ENCODE assay signal across 16 mouse cellular contexts in genomic region chr5:5495042-5495441, GRCm38 (mm10). TPM values are rescaled to one million over a fixed set of nuclear protein-coding genes. Genes with fewer than 3 reads are reported as not detected.
DNase-seq lines count a peak whose midpoint lies in the region; ATAC-seq and TF ChIP-seq lines count a peak whose summit lies in the region.
"Had no signal": no experiment of that assay in that cellular context is flagged by ENCODE, and none has a peak within 500 bp of the region (broad histone marks: within the 10 kb centered on the region; RNA-seq: fewer than 3 reads in every experiment).

No protein-coding gene starts in this region.

- no peak overlapping the region for H3K9ac ChIP-seq in liver, postnatal 0 days (replicated peaks)
- no peak overlapping the region for H3K9ac ChIP-seq in liver, embryonic 12.5 days
- H3K9ac ChIP-seq in hindbrain, embryonic 15.5 days = no peak overlapping the region
- no peak overlapping the region for H3K9ac ChIP-seq in neural tube, embryonic 12.5 days

- no peaks in the 10 kb centered on the region for H3K9me3 ChIP-seq in liver, postnatal 0 days (ENCODE audit: low read length)
- H3K9me3 ChIP-seq in liver, embryonic 12.5 days (replicated peaks) = no peaks in the 10 kb centered on the region
- H3K9me3 ChIP-seq in hindbrain, embryonic 15.5 days = no peaks in the 10 kb centered on the region
- no peaks in the 10 kb centered on the region for H3K9me3 ChIP-seq in neural tube, embryonic 12.5 days

- no peak for TF ChIP-seq CTCF in liver, postnatal 0 days (IDR thresholded peaks at IDR 0.05; ENCODE audit: low read depth)

- DNase-seq in liver, postnatal 0 days = no peak
- no peak for DNase-seq in cerebellum, adult 11 months
- DNase-seq: right cerebral cortex, postnatal 4 days; thymus, postnatal 25 days had no signal

- 56% methylated on average over 4 of the region's 4 CpGs for WGBS in liver, postnatal 0 days (ENCODE audit: insufficient replicate concordance)
- 67% methylated on average over 4 of the region's 4 CpGs for WGBS in liver, embryonic 12.5 days (ENCODE audit: insufficient replicate concordance)
- WGBS in hindbrain, embryonic 15.5 days = 89% methylated on average over 4 of the region's 4 CpGs
- 86% methylated on average over 4 of the region's 4 CpGs for WGBS in neural tube, embryonic 12.5 days

- no peak for TF ChIP-seq EP300 in liver, postnatal 0 days (IDR thresholded peaks at IDR 0.05; ENCODE audit: low read depth)

- peak; percentile 66; the same call in 1 of the 2 replicates for ATAC-seq in liver, postnatal 0 days
- no peak for ATAC-seq in liver, embryonic 12.5 days
- ATAC-seq in common myeloid progenitor, adult 5-6 weeks (replicated peaks; ENCODE audit: low read depth, poor library complexity, severe bottlenecking) = peak; percentile 34; the same call in 1 of the 2 replicates
- peak; percentile 14; the same call in 1 of the 2 replicates for ATAC-seq in hindbrain, embryonic 15.5 days (ENCODE audit: low FRiP score, low read depth)
- 0 out of 2 replicates have a peak, but pooled peaks have one; percentile 48 for ATAC-seq in neural tube, embryonic 12.5 days (ENCODE audit: low FRiP score, low read depth)
- no peak for ATAC-seq in erythroid progenitor cell, adult 5-6 weeks (replicated peaks; ENCODE audit: low FRiP score, poor library complexity, severe bottlenecking)
- ATAC-seq: Patski had no signal

- no peak overlapping the region for H3K4me3 ChIP-seq in liver, postnatal 0 days (ENCODE audit: low read depth, low read length)
- no peak overlapping the region for H3K4me3 ChIP-seq in liver, embryonic 12.5 days
- no peak overlapping the region for H3K4me3 ChIP-seq in hindbrain, embryonic 15.5 days
- no peak overlapping the region for H3K4me3 ChIP-seq in neural tube, embryonic 12.5 days

- no peaks in the 10 kb centered on the region for H3K36me3 ChIP-seq in liver, postnatal 0 days (replicated peaks; ENCODE audit: insufficient read depth, low read length)
- H3K36me3 ChIP-seq in liver, embryonic 12.5 days = no peaks in the 10 kb centered on the region
- no peaks in the 10 kb centered on the region for H3K36me3 ChIP-seq in hindbrain, embryonic 15.5 days
- no peaks in the 10 kb centered on the region for H3K36me3 ChIP-seq in neural tube, embryonic 12.5 days

- no peaks in the 10 kb centered on the region for H3K4me1 ChIP-seq in liver, postnatal 0 days (ENCODE audit: insufficient read depth)
- H3K4me1 ChIP-seq in liver, embryonic 12.5 days = no peaks in the 10 kb centered on the region
- H3K4me1 ChIP-seq in hindbrain, embryonic 15.5 days (replicated peaks) = no peaks in the 10 kb centered on the region; the same call in 1 of the 2 replicates
- H3K4me1 ChIP-seq in neural tube, embryonic 12.5 days = no peaks in the 10 kb centered on the region

- H3K27me3 ChIP-seq in liver, postnatal 0 days (ENCODE audit: insufficient read depth, low read length) = no peaks in the 10 kb centered on the region
- H3K27me3 ChIP-seq in liver, embryonic 12.5 days (replicated peaks) = no peaks in the 10 kb centered on the region
- 0 out of 2 replicates have a peak, but pooled peaks cover 3% of the 10 kb centered on the region for H3K27me3 ChIP-seq in hindbrain, embryonic 15.5 days
- no peaks in the 10 kb centered on the region for H3K27me3 ChIP-seq in neural tube, embryonic 12.5 days (replicated peaks)
- H3K27me3 ChIP-seq: Patski had no signal

- H3K4me2 ChIP-seq in liver, postnatal 0 days (ENCODE audit: low read depth, low read length) = peak overlapping the region; percentile 50
- H3K4me2 ChIP-seq in liver, embryonic 12.5 days = no peak overlapping the region
- H3K4me2 ChIP-seq in hindbrain, embryonic 15.5 days = no peak overlapping the region
- no peak overlapping the region for H3K4me2 ChIP-seq in neural tube, embryonic 12.5 days (replicated peaks)

- H3K27ac ChIP-seq in liver, postnatal 0 days (ENCODE audit: low read depth) = no peak overlapping the region
- H3K27ac ChIP-seq in liver, embryonic 12.5 days = no peak overlapping the region
- no peak overlapping the region for H3K27ac ChIP-seq in hindbrain, embryonic 15.5 days (replicated peaks)
- H3K27ac ChIP-seq in neural tube, embryonic 12.5 days = no peak overlapping the region

RNA-seq across cellular contexts. Expression of gene 1700015F17Rik, which starts 16.1 kb away (rescaled TPM):
- polyA plus RNA-seq in liver, postnatal 0 days (2015; fragmentation: Nextera tagmentation; extraction: Ambion mirVana) = not detected in 2 replicates
- polyA plus RNA-seq in liver, embryonic 12.5 days (2016; fragmentation: Nextera tagmentation; extraction: Ambion mirVana) = not detected in 2 replicates
- total RNA-seq in common myeloid progenitor, adult 5-6 weeks (2017) = not detected in 2 replicates
- not detected in 2 replicates for polyA plus RNA-seq in hindbrain, embryonic 15.5 days (2015; fragmentation: Nextera tagmentation; extraction: Ambion mirVana)
- polyA plus RNA-seq in neural tube, embryonic 12.5 days (2016; fragmentation: Nextera tagmentation; extraction: Ambion mirVana) = not detected in 2 replicates
- not detected in 2 replicates for total RNA-seq in erythroid progenitor cell, adult 5-6 weeks (2015; ENCODE audit: low replicate concordance)
- not detected in 2 replicates for total RNA-seq in erythroid progenitor cell, adult 5-6 weeks (2017; ENCODE audit: low replicate concordance)
- total RNA-seq: adrenal gland, adult 18-20 months; layer of hippocampus, postnatal 25 days; monocyte, adult 5-6 weeks had no signal
- polyA plus RNA-seq: brain, embryonic 14.5 days; heart, embryonic 14.5 days; liver, embryonic 16.5 days; Patski had no signal

RNA-seq across cellular contexts. Expression of gene Cldn12, which starts 19.7 kb away (rescaled TPM):
- 22.3 and 25.1 TPM in 2 replicates for polyA plus RNA-seq in liver, postnatal 0 days (2015; fragmentation: Nextera tagmentation; extraction: Ambion mirVana)
- 10.0 and 10.8 TPM in 2 replicates for polyA plus RNA-seq in liver, embryonic 12.5 days (2016; fragmentation: Nextera tagmentation; extraction: Ambion mirVana)
- total RNA-seq in common myeloid progenitor, adult 5-6 weeks (2017) = 1.3 and 6.9 TPM in 2 replicates
- 16.3 and 18.7 TPM in 2 replicates for polyA plus RNA-seq in hindbrain, embryonic 15.5 days (2015; fragmentation: Nextera tagmentation; extraction: Ambion mirVana)
- polyA plus RNA-seq in neural tube, embryonic 12.5 days (2016; fragmentation: Nextera tagmentation; extraction: Ambion mirVana) = 31.0 and 35.5 TPM in 2 replicates
- total RNA-seq in erythroid progenitor cell, adult 5-6 weeks (2015; ENCODE audit: low replicate concordance) = not detected in 2 replicates
- 0.77 and 0.83 TPM in 2 replicates for total RNA-seq in erythroid progenitor cell, adult 5-6 weeks (2017; ENCODE audit: low replicate concordance)

Comparison
In these comparisons a context has a peak if more than half of its experiments do, and no peak if none do; other contexts are left out.
1. ATAC-seq: peak in liver, postnatal 0 days (single experiment), common myeloid progenitor, adult 5-6 weeks (single experiment), hindbrain, embryonic 15.5 days (single experiment) and neural tube, embryonic 12.5 days (single experiment); none in liver, embryonic 12.5 days (single experiment) and erythroid progenitor cell, adult 5-6 weeks (single experiment).